Mouse (Mus musculus): ENCODE measurements around the gene Gm49361.
"Not testable (repeated sequence)": the region's sequence is repeated elsewhere in the genome, so short reads cannot be mapped to it uniquely, and the experiment has no call there.

GRCm38 (mm10) chr14:57751006-57751405 is 5.1 kb upstream of the Gm49361 start:
- TF ChIP-seq POLR2A, CTCF (IDR thresholded peaks at IDR 0.05; ENCODE audit: extremely low read depth, insufficient read depth, low read length): not testable (repeated sequence)
